Mouse (Mus musculus) CD4-positive, CD25-positive, alpha-beta regulatory T cell, adult 2 months (primary cell): ENCODE results near the gene Fgd2.

ENCODE experiments used
- DNase-seq: peaks from one replicate; pipeline ENCODE4 v3.0.0-alpha.2; 2012; ENCODE audit warnings: low read depth, low spot score

Gene Fgd2

DNA sequence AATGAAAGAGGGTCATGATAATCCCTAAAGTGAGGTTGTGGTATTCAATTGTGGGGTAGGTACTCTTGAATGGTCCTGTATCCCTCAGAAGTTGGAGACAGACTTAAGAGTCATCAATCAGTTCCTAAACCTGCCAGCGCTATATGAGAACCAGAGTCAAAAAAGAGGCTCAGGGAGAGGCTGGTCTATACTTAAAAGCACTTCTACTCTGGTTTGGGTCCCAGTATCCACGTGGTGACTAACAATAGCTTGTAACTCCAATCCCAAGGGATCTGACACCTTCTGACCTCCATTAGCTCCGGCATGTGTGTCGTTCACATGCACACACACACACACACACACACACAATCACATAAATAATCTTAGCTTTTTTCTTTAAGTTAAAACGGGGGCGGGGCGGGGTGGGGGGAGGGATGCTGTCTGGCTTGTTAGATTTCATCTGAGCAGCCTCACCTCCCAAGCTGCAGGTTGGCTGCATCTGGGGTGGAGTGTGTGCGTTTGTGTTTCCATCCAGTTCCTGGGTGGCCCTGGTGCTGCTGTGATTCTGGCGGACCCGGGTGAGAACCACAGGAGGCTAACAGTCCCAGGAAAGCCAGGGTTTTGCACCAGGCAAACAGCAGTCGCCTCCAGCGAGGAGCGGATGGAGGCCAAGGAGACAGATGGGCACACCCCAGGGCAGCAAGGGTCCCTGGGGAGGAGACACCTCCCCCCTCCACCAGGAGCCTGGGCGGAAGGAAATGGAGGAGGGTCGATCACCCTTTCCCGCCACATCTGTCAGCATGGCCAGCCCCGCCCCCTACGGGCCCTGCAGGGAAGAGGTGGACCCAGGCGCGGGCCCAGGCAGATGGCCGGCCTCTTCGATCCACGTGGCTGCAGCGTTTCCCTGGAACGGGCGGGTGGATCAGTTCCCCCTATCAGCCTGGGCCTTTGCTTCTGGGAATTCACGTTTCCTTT is 37.0 kb downstream of the Fgd2 start:
- peak; percentile 61 for DNase-seq

DNA sequence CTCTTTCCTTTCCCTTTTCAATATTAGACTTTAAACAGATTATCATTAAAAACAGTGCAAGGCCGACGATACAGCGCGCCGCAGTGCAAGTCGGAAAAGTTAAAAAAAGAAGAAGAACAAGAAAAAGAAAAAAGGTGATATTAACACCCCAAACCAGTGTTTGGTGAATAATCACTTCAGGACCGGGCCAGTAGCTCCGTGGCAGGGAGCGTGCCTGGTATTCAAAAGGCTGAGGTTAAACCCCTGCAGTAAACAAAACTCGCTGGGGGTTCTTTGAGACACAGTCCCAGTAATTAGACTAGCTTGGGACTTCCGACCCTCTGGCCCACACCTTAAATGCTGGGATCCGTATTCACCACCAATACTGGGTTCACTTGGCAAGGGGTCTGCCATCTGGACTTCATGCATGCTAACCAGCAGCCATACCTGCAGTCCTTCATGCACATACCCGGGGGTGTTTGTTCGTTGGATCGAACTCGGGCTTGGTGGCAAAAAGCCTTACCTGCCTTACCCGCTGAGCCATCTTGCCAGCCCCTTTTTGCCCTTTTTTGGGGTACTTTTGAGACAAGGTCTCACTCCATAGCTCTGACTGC is 37.8 kb downstream of the Fgd2 start:
- DNase-seq, result no peak

DNA sequence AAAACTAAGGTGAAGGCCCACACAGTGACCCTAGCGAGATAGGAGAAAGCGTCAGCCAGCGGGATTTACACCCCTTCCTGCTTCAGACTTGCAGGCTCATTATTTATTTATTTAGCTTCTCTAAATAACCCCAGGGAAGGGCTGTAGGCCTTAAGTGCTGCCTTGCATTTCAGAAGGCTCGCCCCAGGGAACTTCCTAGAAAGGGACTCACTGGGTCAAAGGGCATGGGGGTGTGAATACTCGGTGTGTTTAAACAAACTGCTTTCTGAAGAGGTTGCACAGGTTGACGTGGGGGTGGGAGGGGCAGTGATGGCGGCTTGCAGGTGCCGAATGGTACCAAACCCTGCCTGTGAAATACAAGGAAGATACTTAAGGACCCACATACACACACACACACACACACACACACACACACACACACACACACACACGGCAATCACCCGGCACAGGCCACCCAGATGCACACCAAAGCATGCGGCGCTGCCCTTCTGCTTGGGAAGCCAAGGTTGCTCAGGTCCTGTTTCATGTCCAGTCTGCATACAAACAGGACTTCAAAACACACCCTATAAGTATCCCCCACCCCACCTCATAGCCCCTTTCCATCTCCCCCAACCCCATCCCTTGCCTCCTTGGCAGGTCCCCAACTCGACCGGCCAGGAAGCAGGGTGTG is 38.7 kb downstream of the Fgd2 start:
- DNase-seq, result no peak

DNA sequence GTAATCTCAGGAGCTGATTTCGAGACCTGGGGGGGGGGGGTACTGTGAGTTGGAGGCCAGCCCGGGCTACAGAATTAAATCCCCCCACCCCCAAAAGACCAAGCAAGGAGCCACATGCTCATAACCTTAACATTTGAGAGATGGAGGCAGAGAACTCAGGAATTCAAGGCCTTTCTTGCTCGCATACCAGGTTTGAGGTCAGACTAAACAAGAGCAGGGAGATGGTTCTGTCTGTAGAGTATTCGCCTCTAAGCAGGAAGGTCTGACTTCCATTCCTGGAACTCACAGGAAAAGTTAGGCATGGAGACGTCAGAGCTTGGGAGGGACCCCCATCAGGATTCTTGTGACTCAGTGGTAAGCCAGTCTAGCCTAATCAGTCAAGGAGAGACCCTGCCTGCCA is 39.3 kb downstream of the Fgd2 start:
- no peak for DNase-seq

DNA sequence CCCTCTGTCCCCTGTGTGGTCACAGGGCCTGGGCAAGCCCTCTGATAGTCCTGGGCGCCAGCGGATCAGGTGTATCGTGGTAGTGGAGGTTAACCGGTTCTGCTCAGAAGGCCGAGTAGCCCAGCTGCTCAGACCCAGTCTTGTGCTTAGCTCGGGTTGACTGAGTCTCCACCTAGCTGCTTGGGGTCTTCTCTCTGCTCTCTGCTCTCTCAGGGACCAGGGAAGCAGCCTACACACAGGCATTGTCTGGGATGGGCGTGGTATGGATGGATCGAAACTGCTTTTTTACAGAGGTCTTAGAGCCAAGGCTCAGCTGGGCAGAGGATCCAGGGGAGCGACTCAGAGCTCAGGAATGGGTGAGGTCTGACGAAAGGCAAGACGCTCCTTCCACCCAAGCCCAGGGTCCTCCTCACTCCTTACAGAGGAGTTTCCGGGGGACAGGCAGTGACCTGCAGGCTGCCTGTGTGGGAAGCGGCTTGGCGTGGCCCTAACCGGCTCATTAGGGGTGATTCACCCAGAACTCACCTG is 41.1 kb downstream of the Fgd2 start:
- no peak for DNase-seq

DNA sequence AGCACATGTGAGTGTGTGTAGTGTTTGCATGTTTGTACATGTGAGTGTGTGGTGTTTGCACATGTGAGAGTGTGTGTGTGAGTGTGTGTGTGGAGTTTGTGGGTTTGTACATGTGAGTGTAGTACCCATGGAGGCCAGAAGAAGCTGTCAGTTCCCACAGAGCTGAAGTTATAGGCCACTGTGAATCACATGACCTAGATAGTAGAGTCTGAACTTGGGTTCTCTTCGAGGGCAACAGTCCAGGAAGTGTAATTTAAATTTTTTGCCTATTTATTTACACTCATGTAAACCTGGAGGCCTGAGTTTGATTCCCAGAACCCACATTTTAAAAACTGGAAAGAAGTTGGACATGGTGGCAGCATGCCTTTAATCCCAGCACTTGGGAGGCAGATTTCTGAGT is 42.5 kb downstream of the Fgd2 start:
- DNase-seq, result peak; percentile 31

DNA sequence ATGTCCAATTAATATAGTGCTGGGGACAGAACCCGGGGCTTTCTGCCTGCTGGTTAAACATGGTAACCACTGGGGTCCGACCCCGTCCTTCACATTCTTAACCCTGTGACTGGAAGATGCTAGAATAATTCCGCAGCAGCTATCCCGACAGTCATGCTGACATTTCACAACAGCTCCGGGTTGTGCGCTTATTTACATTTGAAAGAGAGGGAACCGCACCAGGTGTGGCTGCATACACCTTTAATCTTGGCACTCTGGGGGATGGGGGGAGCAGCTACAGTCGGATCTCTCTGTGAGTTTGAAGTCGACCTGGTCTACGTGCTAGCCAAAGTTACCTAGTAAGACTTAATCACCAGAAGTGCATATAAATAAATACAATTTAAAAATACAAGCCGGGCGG is 44.8 kb downstream of the Fgd2 start:
- no peak for DNase-seq

DNA sequence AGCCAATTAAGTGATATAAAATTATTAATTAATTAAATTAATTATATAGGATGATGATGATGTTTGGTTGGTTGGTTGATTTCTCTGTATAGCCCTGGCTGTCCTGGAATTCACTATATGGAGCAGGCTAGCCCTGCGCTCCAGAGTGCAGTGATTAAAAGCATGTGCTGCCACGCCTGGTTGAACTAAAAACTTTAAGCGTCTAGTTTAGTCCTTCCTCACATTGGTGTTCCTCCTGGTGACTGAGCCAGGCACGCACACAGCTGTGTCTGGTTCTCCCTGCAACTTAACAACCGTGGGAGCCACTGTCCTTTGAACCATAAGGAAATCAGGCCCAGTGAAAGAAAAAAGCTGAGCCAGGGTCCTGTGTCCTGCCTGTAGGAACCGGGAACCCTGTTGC is 45.4 kb downstream of the Fgd2 start:
- DNase-seq, result no peak

DNA sequence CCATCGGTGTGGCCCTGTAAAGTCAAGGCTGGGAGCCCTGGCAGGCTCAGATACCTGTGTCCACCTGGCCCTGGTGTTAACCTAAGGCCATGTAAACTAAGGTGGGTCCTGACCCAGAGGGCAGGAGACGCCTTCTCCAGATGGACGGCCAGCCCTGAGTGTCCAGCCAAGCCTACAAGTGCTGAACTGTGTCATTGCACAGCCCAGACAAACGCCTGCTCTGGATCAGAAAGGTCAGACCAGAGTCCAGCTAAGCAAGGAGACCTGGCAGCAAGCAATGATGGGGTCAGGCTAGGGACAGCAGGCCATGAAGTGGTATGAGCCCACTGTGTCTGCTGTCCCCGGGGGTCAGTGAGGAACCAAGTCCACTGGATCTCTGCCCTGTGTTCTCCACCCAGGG is 46.7 kb downstream of the Fgd2 start:
- DNase-seq, result no peak

DNA sequence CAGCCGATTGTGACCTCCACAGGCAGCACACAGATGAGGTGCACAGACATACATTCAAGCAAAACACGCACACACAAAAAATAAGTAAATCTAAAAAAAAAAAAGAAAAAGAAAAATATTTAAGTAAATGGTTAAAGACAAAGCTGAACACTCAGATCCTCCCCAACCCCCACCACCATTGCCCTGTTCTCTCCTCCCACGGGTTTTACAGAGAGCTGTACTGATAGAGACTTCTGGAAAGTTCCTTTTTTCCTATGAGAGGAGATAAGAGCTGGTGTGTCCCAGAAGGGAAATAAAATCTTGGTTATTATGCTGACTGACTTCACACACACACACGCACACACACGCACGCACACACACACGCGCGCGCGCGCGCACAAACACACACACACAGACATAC is 47.6 kb downstream of the Fgd2 start:
- DNase-seq, result no peak

DNA sequence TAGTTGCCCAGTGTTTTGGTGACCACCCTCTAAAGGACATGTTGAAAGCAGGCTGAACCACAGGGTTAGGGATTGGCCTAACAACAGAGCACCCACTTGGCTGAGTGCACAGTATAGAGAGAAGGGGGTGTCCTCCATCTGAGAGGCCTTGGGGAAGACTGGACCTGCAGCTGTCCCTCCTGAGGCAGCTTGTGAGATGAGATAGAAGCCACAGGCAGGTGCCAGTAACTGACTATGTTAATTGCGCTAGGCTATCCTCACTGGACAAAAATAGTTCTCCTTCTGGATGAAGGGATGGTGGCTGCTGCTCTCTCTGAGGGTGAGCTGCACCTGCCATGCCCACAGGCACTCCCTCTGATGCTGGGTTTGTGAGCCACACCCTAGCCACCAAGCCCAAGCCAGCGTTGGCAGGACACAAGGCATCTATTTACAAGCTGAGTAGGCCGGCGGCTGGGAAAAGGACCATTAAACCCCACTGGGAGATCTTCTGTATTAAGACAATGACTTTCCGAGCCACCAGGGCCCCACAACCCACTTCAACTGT is 49.2 kb downstream of the Fgd2 start:
- DNase-seq, result no peak

DNA sequence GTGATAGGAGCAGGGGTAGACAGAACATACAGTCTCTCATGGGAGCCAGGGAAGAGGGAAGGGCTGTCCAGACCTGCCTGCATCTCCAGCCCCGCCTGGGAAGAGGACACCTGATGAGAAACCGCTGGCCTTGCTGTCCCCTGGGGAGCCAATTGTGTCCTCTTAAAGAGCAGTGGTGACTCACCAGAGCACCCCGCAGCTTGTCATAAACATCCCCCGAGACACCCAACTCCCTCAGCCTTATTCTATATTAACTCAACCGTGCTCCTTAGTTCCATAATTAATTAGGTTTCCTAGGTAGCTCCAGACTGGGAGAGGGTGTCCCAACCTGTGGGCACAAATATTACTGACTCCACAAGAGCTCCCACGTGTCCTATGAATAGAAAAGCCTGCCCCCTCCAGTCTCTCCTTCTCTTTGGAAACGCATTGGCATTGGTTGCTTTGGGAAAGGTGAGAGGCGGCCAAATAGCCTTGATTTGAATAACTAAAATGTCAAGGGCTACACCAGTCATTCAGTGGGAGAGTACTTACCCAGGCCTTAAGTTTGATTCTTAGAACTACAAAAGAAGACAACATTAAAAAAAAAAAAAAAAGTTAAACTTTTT is 51.2 kb downstream of the Fgd2 start:
- no peak for DNase-seq

DNA sequence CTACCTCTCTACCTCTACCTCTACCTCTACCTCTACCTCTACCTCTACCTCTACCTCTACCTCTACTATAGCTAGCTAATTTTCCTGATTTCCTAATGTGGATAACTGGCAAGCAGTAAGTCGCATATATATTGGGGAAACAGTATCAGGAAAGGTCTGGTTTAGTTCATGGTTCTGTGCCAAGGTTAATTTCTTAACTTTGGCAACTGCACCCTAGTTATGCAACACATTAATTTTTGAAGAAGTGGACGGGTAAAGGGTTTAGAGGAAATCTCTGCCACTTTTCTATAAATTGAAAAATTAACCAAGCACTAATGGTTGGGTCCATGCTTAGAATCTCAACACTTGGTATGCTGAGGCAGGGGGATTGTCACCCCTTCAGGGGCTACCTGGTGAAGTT is 53.9 kb downstream of the Fgd2 start:
- DNase-seq, result no peak

DNA sequence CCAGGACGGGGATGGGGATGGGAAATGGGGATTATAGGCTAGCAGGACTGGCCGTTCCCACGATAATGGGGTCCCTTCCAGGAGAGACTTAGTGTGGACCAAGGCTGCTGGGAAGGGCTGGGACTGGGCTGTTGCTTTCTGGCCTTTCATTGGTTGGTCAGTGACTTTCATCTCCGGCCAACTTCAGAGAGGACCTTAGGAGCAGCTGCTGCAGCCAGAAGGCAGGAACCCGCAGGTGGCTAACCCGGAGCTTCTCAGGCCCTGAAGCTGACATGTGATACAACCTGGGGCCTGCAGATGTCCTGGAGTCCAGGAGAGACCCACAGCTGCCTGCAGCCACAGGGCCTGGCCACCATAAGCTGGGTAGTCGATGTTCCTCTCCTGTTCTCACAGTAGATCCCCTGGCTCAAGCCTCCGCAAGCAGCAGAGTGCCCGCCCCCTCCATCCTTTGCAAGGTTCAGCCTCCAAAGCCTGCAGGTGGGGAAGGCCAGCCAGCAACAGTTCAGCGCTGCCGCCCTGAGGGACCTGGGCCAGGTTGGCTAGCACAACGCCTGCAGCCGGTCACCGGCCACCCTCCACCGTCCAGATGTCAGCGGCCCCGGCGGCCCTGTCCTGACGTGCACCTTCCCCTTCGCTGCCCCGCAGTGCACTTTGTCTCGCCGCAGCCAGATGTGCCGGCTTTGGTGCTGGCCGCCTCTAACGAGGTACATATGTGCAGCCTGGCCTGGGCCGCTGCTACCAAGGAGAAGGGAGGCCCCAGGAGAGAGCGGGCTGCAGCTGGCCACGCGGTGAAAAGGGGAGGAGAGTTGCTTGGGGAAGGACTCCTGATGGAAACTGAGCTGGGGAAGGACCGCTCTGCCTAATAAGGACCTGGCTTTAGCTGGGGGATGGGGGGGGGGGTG is 55.3 kb downstream of the Fgd2 start:
- no peak for DNase-seq

DNA sequence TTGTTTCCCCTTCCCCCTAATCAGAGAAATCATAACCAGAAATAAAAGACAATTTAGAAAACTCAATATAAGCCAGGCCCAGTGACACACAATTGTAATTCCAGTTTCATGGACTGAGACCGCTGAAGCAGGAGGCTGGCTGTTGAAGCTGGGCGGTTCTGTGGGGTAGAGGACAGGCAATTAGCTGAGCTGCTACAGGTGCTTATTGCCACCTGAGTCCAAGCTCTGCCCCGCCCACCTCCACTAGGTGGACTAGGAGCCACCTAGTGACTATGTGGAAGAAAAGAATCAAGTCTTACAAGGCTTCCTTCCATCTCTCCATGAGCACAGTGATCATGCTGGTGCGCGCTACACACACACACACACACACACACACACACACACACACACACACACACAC is 56.0 kb downstream of the Fgd2 start:
- DNase-seq, result peak; percentile 40

DNA sequence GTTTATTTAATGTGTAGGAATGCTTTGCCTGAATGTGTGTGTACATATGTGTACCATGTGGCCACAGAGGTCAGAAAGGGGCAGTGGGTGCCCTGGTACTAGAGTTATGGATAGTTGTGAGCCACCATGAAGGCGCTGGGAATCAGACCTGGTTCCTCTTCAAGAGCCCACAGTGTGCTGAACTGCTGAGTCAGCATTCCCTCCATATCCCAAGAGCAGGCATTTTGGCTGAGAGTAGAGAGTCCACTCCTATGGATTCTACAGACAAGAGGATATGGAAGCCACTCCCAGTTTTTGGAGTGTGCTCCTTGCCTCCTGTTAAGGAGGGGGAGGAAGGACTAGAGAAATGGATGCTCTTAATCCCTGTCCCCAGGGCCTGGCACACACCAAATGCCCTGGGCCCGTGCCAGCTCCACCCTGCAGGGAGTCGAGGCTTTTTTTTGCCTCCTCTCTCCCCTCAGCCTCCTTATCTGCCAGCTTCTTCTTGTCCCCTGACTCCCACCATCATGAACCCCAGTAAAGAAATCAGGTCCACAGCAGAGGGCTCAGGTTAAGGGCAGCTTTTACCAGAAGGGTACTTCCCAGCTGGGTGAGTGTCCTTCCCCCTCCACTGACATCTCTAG is 58.2 kb downstream of the Fgd2 start:
- no peak for DNase-seq

DNA sequence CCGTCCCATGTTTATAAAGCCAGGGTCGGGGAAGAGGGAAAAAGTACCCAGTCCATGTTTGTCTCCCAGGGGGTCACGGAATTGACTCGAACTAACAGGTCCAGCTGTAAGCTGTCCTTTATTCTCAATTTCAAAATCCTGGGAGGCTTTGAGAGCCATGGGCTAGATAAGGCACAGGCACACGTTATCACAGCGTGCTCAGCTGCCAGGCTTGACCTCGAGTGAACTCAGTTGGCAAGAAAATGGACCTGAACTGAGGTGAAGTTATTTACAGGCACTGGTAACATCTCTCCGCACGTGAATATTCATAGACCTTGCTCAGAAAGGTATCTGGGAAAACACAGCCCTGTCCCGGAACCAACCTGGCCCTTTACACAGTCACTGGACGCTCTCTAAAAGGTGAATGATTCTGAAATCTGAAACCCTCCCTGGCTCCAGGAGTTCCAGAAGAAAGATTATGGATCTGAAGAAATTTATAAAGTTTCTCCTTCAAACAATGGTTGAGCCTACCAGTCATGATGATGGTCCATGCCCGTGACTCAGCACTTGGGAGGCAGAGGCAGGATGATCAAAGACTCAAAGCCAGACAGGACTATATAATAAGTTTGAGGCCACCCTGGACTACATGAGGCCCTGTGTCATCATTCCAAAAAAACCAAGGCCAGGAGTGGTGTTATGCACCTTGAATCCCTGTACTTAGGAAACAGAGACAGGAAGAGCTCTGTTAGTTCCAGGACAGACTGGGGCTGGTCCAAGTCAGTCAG is 59.4 kb downstream of the Fgd2 start:
- no peak for DNase-seq

DNA sequence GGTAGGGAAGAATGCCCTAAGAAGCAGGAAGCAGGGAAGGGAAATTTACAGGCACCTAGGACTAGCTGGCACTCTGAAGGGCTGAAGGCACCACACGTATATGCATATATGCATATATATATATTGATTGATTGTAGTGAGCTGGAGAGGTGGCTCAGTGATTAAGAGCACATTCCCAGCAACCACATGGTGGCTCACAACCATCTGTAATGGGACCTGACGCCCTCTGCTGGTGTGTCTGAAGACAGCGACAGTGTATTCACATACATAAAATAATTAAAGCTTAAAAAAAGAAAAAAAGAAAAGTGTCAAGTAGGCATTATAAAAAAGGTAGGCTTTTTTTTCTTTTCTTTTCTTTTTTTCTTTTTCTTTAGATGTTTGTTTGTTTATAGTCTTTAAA is 60.6 kb downstream of the Fgd2 start:
- no peak for DNase-seq

DNA sequence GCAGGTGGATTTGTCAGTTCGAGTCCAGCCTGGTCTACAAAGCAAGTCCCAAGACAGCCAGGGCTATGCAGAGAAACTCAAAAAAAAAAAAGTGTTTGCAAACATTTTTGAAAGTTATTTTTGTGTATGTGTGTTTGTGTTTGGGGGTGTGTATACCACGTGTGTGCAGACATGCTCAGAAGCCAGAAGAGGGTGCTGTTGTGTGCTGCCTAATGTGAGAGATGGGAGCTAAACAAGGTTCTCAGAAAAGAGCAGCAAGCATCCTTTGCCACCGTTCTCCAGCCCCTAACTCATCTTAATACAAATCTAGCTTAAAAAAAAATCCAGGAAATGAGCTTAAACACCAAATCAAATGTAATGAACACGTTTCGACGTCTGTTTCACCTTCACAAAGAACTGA is 61.6 kb downstream of the Fgd2 start:
- DNase-seq, result peak; percentile 31
